Mouse (Mus musculus) midbrain, embryonic 10.5 days (tissue): ENCODE data around the gene Ror1. TPM values are rescaled to one million over a fixed set of nuclear protein-coding genes. Genes with fewer than 3 reads are reported as not detected.

Experiments used
- DNase-seq: peaks from one replicate; pipeline ENCODE4 v3.0.0-alpha.2; 2017; ENCODE audit warnings: low spot score
- H3K27ac ChIP-seq: fragments of 300-500 bp; sonication (generic); replicated peaks from 2 replicates; pipeline ENCODE4 v1.5.1; 2016; ENCODE audit warnings: mild to moderate bottlenecking
- H3K27me3 ChIP-seq: fragments of 300-500 bp; sonication (generic); 2 replicates; pipeline ENCODE4 v1.6.1; 2016; ENCODE audit warnings: low read depth, mild to moderate bottlenecking; ENCODE audit not compliant: poor library complexity, severe bottlenecking
- H3K36me3 ChIP-seq: fragments of 300-500 bp; sonication (generic); 2 replicates; pipeline ENCODE4 v1.6.1; 2016; ENCODE audit warnings: mild to moderate bottlenecking, moderate library complexity
- H3K4me1 ChIP-seq: fragments of 300-500 bp; sonication (generic); 2 replicates; pipeline ENCODE4 v1.6.1; 2016
- H3K4me3 ChIP-seq: fragments of 300-500 bp; sonication (generic); 2 replicates; pipeline ENCODE4 v1.5.1; 2016; ENCODE audit warnings: mild to moderate bottlenecking, moderate library complexity
- H3K9me3 ChIP-seq: fragments of 300-500 bp; sonication (generic); replicated peaks from 2 replicates; pipeline ENCODE4 v1.6.1; 2016; ENCODE audit warnings: mild to moderate bottlenecking
- WGBS: fragments of 180-500 bp; shearing (Covaris S2); methylation state at CpG from one replicate; pipeline ENCODE4 v1.1.7; 2016; 5-methylcytosine and 5-hydroxymethylcytosine counted together
- polyA plus RNA-seq: library from polyadenylated mRNA; unstranded; fragments of >200 nt; fragmentation: Nextera tagmentation; extraction: Ambion mirVana; gene quantifications from 2 replicates; pipeline ENCODE4 v1.2.1, GENCODE M21; 2016

Gene Ror1
- polyA plus RNA-seq, 1 experiment from 2014 or later, result 5.9 TPM

GRCm38 (mm10) chr4:100175594-100175993 is 80.0 kb downstream of the Ror1 start:
- H3K27me3 ChIP-seq, result peaks cover 8% of the 10 kb centered on the region; the same call in 1 of the 2 replicates
- 93% methylated on average over 7 of the region's 7 CpGs for WGBS
- DNase-seq, result no peak
- H3K4me3 ChIP-seq, result no peak overlapping the region
- no peak overlapping the region for H3K27ac ChIP-seq
- no peaks in the 10 kb centered on the region for H3K9me3 ChIP-seq
- no peaks in the 10 kb centered on the region for H3K36me3 ChIP-seq
- peaks cover 15% of the 10 kb centered on the region for H3K4me1 ChIP-seq

GRCm38 (mm10) chr4:100178316-100178715 is 82.7 kb downstream of the Ror1 start:
- H3K27me3 ChIP-seq, result no peaks in the 10 kb centered on the region
- H3K27ac ChIP-seq, result no peak overlapping the region
- no peak for DNase-seq
- H3K4me1 ChIP-seq, result peaks cover 6% of the 10 kb centered on the region; the same call in 1 of the 2 replicates
- no peaks in the 10 kb centered on the region for H3K9me3 ChIP-seq
- H3K4me3 ChIP-seq, result no peak overlapping the region
- no peaks in the 10 kb centered on the region for H3K36me3 ChIP-seq
- 93% methylated on average over 3 of the region's 3 CpGs for WGBS

GRCm38 (mm10) chr4:100181676-100182075 is 86.1 kb downstream of the Ror1 start:
- no peak for DNase-seq
- no peaks in the 10 kb centered on the region for H3K9me3 ChIP-seq
- peaks cover 6% of the 10 kb centered on the region; the same call in 1 of the 2 replicates for H3K4me1 ChIP-seq
- WGBS, result 64% methylated on average over 5 of the region's 5 CpGs
- no peaks in the 10 kb centered on the region for H3K36me3 ChIP-seq
- no peaks in the 10 kb centered on the region for H3K27me3 ChIP-seq
- no peak overlapping the region for H3K4me3 ChIP-seq
- no peak overlapping the region for H3K27ac ChIP-seq

GRCm38 (mm10) chr4:100186781-100187180 is 91.2 kb downstream of the Ror1 start:
- H3K27ac ChIP-seq, result no peak overlapping the region
- H3K9me3 ChIP-seq, result no peaks in the 10 kb centered on the region
- no peaks in the 10 kb centered on the region for H3K27me3 ChIP-seq
- DNase-seq, result no peak
- no peaks in the 10 kb centered on the region for H3K36me3 ChIP-seq
- 92% methylated on average over 8 of the region's 8 CpGs for whole genome bisulfite sequencing
- H3K4me1 ChIP-seq, result peaks cover 16% of the 10 kb centered on the region
- H3K4me3 ChIP-seq, result no peak overlapping the region

- Histone ChIP-seq H3K36me3 (no peaks in the 10 kb centered on the region), H3K27ac (peak overlapping the region; percentile 28; the same call in 1 of the 2 replicates), H3K9me3 (no peaks in the 10 kb centered on the region), H3K4me3 (no peak overlapping the region), H3K4me1 (peaks cover 14% of the 10 kb centered on the region), H3K27me3 (no peaks in the 10 kb centered on the region)
- 58% methylated on average over 6 of the region's 6 CpGs for WGBS
- no peak for DNase-seq
Measured at GRCm38 (mm10) chr4:100187563-100188200, 92.1 kb downstream of the Ror1 start.

- no peaks in the 10 kb centered on the region for H3K27me3 ChIP-seq
- no peak for DNase-seq
Measured at GRCm38 (mm10) chr4:100188201-100188699, 92.7 kb downstream of the Ror1 start.

GRCm38 (mm10) chr4:100191483-100191882 is 95.9 kb downstream of the Ror1 start:
- 95% methylated on average over 6 of the region's 6 CpGs for WGBS
- no peaks in the 10 kb centered on the region for H3K9me3 ChIP-seq
- H3K4me3 ChIP-seq, result no peak overlapping the region
- no peaks in the 10 kb centered on the region for H3K36me3 ChIP-seq
- H3K4me1 ChIP-seq, result peaks cover 14% of the 10 kb centered on the region
- no peak overlapping the region for H3K27ac ChIP-seq
- DNase-seq, result no peak
- no peaks in the 10 kb centered on the region for H3K27me3 ChIP-seq

More at GRCm38 (mm10) chr4:100188201-100188699, 92.7 kb downstream of the Ror1 start:
- Histone ChIP-seq H3K9me3 (no peaks in the 10 kb centered on the region), H3K4me3 (no peak overlapping the region), H3K27ac (peak overlapping the region; percentile 28; the same call in 1 of the 2 replicates), H3K36me3 (no peaks in the 10 kb centered on the region), H3K4me1 (peaks cover 14% of the 10 kb centered on the region)
- WGBS, result 35% methylated on average over 4 of the region's 4 CpGs

- no peaks in the 10 kb centered on the region for H3K4me1 ChIP-seq
- H3K9me3 ChIP-seq, result no peaks in the 10 kb centered on the region
- DNase-seq, result no peak
- no peaks in the 10 kb centered on the region for H3K27me3 ChIP-seq
- WGBS, result 90% methylated on average over 3 of the region's 3 CpGs
- H3K4me3 ChIP-seq, result no peak overlapping the region
- H3K36me3 ChIP-seq, result no peaks in the 10 kb centered on the region
- no peak overlapping the region for H3K27ac ChIP-seq
Measured at GRCm38 (mm10) chr4:100194136-100194535, 98.5 kb downstream of the Ror1 start.

- H3K36me3 ChIP-seq, result no peaks in the 10 kb centered on the region
- WGBS, result 92% methylated on average over 5 of the region's 5 CpGs
Measured at GRCm38 (mm10) chr4:100196255-100196793, 100.7 kb downstream of the Ror1 start.

GRCm38 (mm10) chr4:100198275-100198674 is 102.7 kb downstream of the Ror1 start:
- Histone ChIP-seq H3K27me3 (no peaks in the 10 kb centered on the region), H3K27ac (no peak overlapping the region), H3K4me3 (no peak overlapping the region), H3K9me3 (no peaks in the 10 kb centered on the region), H3K4me1 (no peaks in the 10 kb centered on the region), H3K36me3 (no peaks in the 10 kb centered on the region)
- DNase-seq, result no peak
- WGBS, result 72% methylated on average over 2 of the region's 2 CpGs

More at GRCm38 (mm10) chr4:100196255-100196793, 100.7 kb downstream of the Ror1 start:
- Histone ChIP-seq H3K27ac (no peak overlapping the region), H3K27me3 (no peaks in the 10 kb centered on the region), H3K4me1 (no peaks in the 10 kb centered on the region), H3K4me3 (no peak overlapping the region), H3K9me3 (no peaks in the 10 kb centered on the region)
- no peak for DNase-seq

GRCm38 (mm10) chr4:100201322-100201721 is 105.7 kb downstream of the Ror1 start:
- no peaks in the 10 kb centered on the region for H3K4me1 ChIP-seq
- no peak overlapping the region for H3K4me3 ChIP-seq
- no peaks in the 10 kb centered on the region for H3K27me3 ChIP-seq
- 61% methylated on average over 2 of the region's 2 CpGs for WGBS
- H3K36me3 ChIP-seq, result no peaks in the 10 kb centered on the region
- no peak for DNase-seq
- no peaks in the 10 kb centered on the region for H3K9me3 ChIP-seq
- no peak overlapping the region for H3K27ac ChIP-seq

GRCm38 (mm10) chr4:100203066-100203465 is 107.5 kb downstream of the Ror1 start:
- Histone ChIP-seq H3K4me1 (no peaks in the 10 kb centered on the region), H3K27ac (no peak overlapping the region)
- 81% methylated on average over 5 of the region's 5 CpGs for WGBS

GRCm38 (mm10) chr4:100203688-100204087 is 108.1 kb downstream of the Ror1 start:
- Histone ChIP-seq H3K4me3 (no peak overlapping the region), H3K9me3 (no peaks in the 10 kb centered on the region), H3K36me3 (no peaks in the 10 kb centered on the region), H3K27ac (no peak overlapping the region), H3K4me1 (no peaks in the 10 kb centered on the region; the same call in 1 of the 2 replicates), H3K27me3 (no peaks in the 10 kb centered on the region)
- WGBS, result 70% methylated on average over 5 of the region's 5 CpGs
- DNase-seq, result peak; percentile 24

More at GRCm38 (mm10) chr4:100203066-100203465, 107.5 kb downstream of the Ror1 start:
- Histone ChIP-seq H3K36me3 (no peaks in the 10 kb centered on the region), H3K9me3 (no peaks in the 10 kb centered on the region), H3K27me3 (no peaks in the 10 kb centered on the region), H3K4me3 (no peak overlapping the region)
- DNase-seq, result no peak
